Mouse (Mus musculus): Measurements from ENCODE around the gene Lin28a. TPM values are rescaled to one million over a fixed set of nuclear protein-coding genes. Genes with fewer than 3 reads are reported as not detected.

Gene Lin28a
- total RNA-seq, 2 experiments from 2014 or later, result not detected

GRCm38 (mm10) chr4:134020621-134021020 is 2.0 kb upstream of the Lin28a start:
- intact Hi-C loops (cut with DNase I), result no loop called here
- peak in 1 of 2 experiments; percentile 26 for DNase-seq (ENCODE audit: low spot score in 2 of 2)

DNA sequence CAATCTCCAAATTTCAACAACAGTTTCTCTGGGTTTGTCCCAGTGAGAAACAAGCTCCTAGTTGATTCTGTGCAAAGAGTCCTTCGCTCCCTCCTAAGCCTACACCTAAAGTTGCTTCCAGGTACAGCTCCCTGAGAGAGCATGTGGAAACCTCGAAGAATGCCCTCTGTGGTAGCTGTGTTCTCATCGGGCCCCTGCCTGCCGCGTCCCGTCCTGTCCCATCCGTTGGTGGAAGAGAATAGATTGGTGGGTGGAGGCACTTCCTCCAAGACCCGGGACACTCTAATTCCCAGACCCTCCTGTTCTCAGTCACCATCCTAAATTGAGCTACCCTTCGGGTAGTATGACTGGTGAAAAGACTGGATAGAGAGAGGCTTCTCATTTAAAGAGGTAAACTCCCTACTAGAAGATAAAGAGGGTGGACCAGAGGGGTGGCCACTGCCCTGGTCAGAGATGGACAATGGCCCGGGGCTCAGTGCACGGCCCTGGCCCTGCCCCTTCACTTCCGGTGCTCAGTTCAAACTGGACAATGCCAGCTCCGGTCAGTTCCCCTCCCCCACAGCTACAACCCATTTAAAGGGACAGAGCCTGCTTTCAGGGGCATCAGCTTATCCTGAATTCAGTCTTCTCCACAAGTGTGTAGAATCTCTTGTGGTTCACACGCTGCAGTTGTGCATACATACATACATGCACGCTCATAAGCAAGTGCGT is 1.2 kb upstream of the Lin28a start:
- intact Hi-C loops (cut with DNase I), result no loop called here

GRCm38 (mm10) chr4:134019210-134019609 is 569 bp upstream of the Lin28a start:
- no peak for DNase-seq (ENCODE audit: low spot score in 2 of 2)
- intact Hi-C loops (cut with DNase I), result no loop called here

More for the DNA sequence above, 1.2 kb upstream of the Lin28a start:
- no peak for DNase-seq (ENCODE audit: low spot score in 2 of 2)

DNA sequence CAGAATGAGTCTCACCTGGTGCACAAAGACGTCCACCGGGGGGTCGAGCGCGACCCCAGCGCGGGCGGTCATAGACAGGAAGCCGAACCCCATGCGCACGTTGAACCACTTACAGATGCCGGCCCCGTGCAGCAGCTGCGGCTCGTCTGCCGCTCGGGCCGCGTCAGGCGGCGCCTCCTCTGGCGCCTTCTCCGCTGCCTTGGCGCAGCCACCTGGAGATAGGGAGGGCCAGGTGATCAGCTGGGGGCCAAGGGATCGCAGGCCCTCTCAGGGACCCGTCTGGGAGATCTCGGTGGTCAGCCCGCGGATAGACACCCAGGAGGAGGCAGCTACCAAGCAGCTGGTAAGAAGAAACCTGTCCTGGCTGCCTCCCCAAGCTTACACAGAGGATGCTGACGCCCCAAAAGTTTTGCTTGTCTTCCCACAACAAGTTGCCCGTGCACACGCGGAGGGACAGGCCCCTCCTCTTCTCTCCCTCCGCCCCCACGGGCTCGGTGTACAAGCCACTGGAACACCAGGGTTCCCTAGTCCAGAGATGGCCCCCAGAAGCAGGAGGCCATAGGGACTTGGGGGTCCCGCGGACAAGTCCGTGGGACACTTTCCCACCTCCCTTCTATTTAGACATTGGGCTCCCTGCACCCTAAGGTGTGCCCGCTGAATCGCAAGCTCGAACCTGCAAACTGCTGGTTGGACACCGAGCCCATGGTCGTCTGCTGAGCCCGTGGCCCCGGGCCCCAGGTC is 433 bp downstream of the Lin28a start:
- no peak for DNase-seq (ENCODE audit: low spot score in 2 of 2)
- intact Hi-C loops (cut with DNase I), result no loop called here

DNA sequence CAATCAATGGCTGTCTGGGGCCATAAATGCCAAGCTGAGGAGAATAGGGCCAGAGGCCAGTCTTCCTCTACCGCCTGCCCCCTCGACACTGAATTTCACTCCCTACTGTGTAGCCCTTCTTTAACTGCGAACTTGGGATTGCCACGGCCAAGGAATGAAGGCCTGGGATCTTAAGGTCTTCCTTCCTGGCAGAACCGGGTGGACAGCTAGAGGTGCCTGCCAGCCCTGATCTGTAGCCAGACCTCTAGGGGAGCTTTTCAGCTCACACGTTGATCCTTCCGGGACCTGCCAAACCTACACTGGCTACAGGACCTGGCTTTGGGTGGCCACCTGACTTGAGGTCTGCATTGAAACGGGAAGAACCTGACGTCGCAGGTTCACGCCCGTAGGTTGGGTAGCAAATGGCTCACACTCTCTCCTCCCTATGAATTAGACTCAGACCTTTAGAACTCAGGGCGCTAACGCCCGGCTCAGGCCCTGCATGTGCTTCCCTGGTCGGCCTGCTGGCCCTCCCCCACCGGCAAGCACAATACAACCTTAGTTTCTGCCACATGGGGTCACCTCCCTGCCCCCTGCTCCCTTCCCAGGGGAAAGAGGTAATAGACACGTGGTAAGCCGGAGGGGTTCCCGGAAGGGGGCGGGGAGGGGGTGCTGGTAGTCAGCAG is 1.3 kb downstream of the Lin28a start:
- DNase-seq (ENCODE audit: low spot score in 2 of 2), result no peak
- intact Hi-C loops (cut with DNase I), result no loop called here

DNA sequence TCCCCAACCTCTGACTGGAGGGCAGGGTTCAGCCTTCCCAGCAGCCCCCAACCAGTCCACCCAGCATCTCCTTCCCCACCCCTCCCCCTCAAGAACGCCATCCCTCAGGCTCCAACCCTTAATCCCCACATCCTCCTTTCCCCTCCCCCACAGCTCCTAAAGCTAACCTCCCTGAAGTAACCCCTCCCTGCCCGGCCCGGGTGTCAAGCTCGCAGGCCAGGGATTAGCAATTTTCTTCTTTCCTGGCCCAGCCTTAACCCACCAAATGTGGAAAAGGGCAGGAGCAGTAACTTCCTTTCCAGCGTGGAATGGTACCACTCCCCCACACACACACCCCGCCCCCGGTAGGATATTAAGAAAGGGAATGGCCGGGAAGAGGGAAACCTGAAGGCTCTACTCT is 1.9 kb downstream of the Lin28a start:
- intact Hi-C loops (cut with DNase I), result no loop called here
- DNase-seq (ENCODE audit: low spot score in 2 of 2), result no peak

GRCm38 (mm10) chr4:134016208-134016607 is 2.4 kb downstream of the Lin28a start:
- DNase-seq (ENCODE audit: low spot score in 2 of 2), result no peak
- intact Hi-C loops (cut with DNase I), result no loop called here

DNA sequence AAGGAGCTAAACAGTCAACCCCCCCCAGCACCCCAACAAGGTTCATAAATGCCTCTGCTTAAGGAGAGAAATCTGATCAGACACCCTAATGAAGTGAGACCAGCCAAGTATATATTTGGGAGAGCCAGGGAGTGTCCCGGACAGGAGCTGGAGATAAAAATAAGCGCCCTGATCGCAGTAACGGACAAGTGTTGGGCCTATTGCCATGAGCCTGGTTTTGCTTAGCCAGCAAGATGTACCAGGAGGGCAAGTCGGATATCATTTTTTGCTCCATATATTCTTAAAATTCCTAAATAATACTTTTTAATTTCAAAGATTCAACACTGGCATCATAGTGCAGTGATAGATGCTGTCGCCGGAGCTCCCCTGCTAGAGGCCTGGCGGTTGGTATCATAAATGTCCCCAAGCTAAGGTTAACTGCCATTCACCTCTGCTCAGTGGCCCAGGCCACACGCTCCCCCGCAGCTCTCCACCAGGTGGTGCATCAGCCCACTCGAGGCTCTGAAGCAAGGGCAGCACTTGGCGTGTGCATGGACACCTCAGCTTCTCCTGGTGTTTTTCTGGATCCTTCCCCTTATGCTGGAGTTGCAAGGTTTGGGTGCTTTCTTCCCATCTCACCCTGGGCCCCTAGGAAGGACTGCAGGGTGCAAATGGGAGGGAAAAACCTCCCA is 5.6 kb downstream of the Lin28a start:
- DNase-seq (ENCODE audit: low spot score in 2 of 2), result no peak
- intact Hi-C loops (cut with DNase I), result no loop called here

- DNase-seq (ENCODE audit: low spot score in 2 of 2), result no peak
- intact Hi-C loops (cut with DNase I), result no loop called here
Observed at GRCm38 (mm10) chr4:134011450-134012414, 6.9 kb downstream of the Lin28a start.

GRCm38 (mm10) chr4:134009709-134010108 is 8.9 kb downstream of the Lin28a start:
- no peak for DNase-seq (ENCODE audit: low spot score in 2 of 2)
- intact Hi-C loops (cut with DNase I), result no loop called here

GRCm38 (mm10) chr4:134006845-134007244 is 11.8 kb downstream of the Lin28a start:
- intact Hi-C loops (cut with DNase I), result no loop called here
- DNase-seq (ENCODE audit: low spot score in 2 of 2), result no peak

DNA sequence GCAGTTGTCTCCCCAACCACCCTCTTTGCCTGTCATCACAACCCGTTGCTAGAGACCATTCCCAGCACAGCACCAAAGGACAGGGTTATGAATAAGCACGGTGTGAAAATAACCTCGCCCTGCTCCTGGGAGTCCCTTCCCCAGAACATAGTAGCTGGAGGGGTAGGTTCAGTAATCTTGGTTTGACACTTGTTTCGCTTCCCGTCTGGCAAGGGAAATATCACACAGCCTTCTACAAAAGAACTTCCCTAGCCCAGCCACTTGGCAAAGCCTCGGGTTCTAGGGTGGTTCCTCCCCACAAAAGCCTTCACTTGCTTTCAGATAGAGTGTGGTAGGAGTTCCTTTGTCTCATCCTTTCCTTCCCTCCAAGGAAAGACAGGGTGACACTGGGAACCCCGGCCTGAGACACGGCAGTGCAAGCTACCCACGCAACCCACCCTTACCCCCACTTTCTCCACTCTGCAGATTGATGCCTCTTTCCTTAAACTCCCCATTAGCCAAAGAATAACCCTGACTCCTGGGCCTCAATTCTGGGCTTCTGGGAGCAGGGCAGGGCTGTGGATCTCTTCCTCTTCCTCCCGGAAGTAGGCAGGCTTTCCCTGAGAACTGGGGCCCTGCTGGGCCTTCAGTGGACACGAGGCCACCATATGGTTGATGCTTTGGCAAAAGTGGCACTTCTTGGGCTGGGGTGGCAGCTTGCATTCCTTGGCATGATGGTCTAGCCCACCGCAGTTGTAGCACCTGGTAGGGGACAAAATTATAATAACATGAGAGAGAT is 12.9 kb downstream of the Lin28a start:
- intact Hi-C loops (cut with DNase I), result no loop called here
- DNase-seq (ENCODE audit: low spot score in 2 of 2), result no peak

DNA sequence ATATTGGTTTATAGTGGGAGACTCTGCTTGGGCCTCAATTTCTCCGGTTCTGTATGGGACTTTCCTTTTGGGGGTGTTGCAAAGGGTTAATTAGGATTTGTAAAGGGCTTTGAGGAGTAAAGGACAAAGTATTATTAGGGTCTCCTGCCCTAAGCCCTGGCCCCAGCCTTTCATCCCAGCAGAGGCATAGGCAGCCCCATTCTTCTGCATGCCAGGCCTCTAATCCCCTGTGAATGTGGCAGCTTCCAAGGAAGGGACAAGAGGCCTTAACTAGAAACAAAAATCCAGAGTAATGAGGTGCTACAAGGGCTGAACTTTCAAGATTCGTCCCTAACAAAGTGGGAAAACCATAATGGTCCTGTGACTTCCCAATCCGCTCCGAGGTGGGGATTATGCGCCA is 15.7 kb downstream of the Lin28a start:
- no peak for DNase-seq (ENCODE audit: low spot score in 2 of 2)
- intact Hi-C loops (cut with DNase I), result no loop called here

- DNase-seq (ENCODE audit: low spot score in 2 of 2), result no peak
- intact Hi-C loops (cut with DNase I), result no loop called here
Observed at GRCm38 (mm10) chr4:134002246-134002645, 16.4 kb downstream of the Lin28a start.

- intact Hi-C loops (cut with DNase I), result no loop called here
- no peak for DNase-seq (ENCODE audit: low spot score in 2 of 2)
Observed at GRCm38 (mm10) chr4:134001710-134002109, 16.9 kb downstream of the Lin28a start.

GRCm38 (mm10) chr4:134000466-134001438 is 17.9 kb downstream of the Lin28a start, which contains the start of gene Dhdds:
Dhdds (minus strand) TSS chr4:134000918.
- DNase-seq (ENCODE audit: low spot score in 2 of 2), result peak; percentile 95 to 96
- intact Hi-C loops (cut with DNase I), result no loop called here

DNA sequence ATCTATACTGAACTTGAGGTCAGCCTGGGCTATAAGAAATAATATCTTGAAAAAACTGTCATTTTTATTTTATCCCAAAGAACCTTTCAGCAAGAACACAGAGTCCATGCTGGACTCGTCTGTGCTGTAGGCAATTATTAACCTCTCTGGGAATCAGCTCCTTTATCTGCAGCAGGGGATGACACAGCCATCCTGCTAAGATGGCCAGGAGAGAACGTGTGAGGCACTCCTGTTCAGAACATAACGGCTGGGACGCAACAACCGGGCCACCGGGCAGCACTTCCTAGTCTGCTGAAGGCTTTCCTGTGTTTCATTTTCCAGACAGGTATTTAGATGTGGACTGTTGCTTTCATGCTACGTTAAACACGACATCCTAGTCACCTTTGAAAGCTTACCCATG is 23.9 kb downstream of the Lin28a start:
- no peak for DNase-seq (ENCODE audit: low spot score in 2 of 2)
- intact Hi-C loops (cut with DNase I), result no loop called here
